Mouse (Mus musculus): ENCODE results near the gene Wasf2.

Gene Wasf2

DNA sequence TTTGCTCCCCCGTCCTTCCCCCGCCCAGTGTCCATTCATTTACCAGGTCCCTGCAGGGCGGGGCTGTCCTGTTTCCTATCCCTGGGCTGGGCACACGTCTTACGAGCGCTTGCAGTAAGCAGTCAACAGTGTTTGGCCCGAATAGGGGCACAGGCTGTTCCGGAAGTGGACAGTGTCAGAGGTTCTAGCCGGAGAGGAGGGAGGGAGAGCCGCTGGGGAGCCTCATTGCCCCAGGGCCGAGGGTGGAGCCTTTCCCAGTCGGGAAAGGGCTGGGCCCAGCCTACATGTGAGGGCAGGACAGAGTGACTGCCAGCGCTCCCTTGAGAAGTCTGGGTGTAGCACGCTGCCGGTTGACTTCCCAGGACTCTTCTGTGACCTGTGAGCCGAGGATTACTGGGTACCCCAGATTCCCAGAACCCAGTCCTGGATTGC is 110.2 kb downstream of the Wasf2 start, which contains the start of gene Map3k6:
Map3k6 (plus strand) TSS at position 329 of the 432 bp plus-strand sequence.
- no peak for DNase-seq (ENCODE audit: low spot score in 2 of 2)

GRCm38 (mm10) chr4:133240934-133241908 is 110.9 kb downstream of the Wasf2 start:
- peak; percentile 88 to 90 for DNase-seq (ENCODE audit: low spot score in 2 of 2)

GRCm38 (mm10) chr4:133241910-133242309 is 111.6 kb downstream of the Wasf2 start:
- no peak for DNase-seq (ENCODE audit: low spot score in 2 of 2)

- DNase-seq (ENCODE audit: low spot score in 2 of 2) = no peak
Observed at GRCm38 (mm10) chr4:133242710-133243109, 112.4 kb downstream of the Wasf2 start.

GRCm38 (mm10) chr4:133243538-133243937 is 113.2 kb downstream of the Wasf2 start:
- DNase-seq (ENCODE audit: low spot score in 2 of 2) = no peak

- DNase-seq (ENCODE audit: low spot score in 2 of 2) = no peak
Observed at GRCm38 (mm10) chr4:133244289-133244688, 114.0 kb downstream of the Wasf2 start.

DNA sequence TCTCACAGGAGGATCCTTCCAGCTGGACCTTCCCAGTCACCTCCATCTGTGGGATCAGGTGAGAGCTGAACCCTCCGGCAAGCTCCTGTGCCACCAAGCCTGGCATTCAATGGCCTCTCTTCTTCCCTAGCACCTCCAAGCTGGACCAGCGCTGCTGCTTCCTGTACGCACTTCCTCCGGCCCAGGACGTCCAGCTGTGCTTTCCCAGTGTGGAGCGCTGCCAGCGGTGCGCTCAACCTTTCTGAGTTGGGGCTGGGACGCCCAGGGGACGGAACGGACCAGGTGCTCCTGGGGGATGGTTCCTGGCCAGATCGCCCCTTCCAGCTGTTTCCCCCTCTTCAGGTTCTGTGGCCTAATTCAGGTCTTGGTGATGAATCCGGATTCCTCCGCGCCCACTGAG is 116.8 kb downstream of the Wasf2 start:
- no peak for DNase-seq (ENCODE audit: low spot score in 2 of 2)

GRCm38 (mm10) chr4:133247806-133248449 is 117.6 kb downstream of the Wasf2 start:
- DNase-seq (ENCODE audit: low spot score in 2 of 2) = no peak
